Mouse (Mus musculus) ES-E14 (cell line): ENCODE data around the gene Atp6v1a.

Experiments used
- ZC3H11A ChIP-seq: IDR thresholded peaks from 2 replicates; pipeline ENCODE4 v1.6.1; 2012; ENCODE audit warnings: low read depth, mild to moderate bottlenecking, inconsistent platforms, low read length, borderline replicate concordance
- ZNF384 ChIP-seq: IDR thresholded peaks from 2 replicates; pipeline ENCODE4 v1.6.1; 2012; ENCODE audit warnings: low read depth, low read length, inconsistent platforms

GRCm38 (mm10) chr16:44123786-44124185 lies 15.7 kb downstream of the Atp6v1a start:
- TF ChIP-seq ZNF384 (no peak), ZC3H11A (no peak)
